Mouse (Mus musculus): Measurements from ENCODE around the gene Cadm2. TPM values are rescaled to one million over a fixed set of nuclear protein-coding genes. Genes with fewer than 3 reads are reported as not detected.
A peak's percentile ranks its signal among the peaks of the same experiment; 100 is the strongest.

Cadm2 gene
- 0.12 and 0.13 TPM in 2 replicates for polyA plus RNA-seq (2015; fragmentation: Nextera tagmentation; extraction: Ambion mirVana)

DNA sequence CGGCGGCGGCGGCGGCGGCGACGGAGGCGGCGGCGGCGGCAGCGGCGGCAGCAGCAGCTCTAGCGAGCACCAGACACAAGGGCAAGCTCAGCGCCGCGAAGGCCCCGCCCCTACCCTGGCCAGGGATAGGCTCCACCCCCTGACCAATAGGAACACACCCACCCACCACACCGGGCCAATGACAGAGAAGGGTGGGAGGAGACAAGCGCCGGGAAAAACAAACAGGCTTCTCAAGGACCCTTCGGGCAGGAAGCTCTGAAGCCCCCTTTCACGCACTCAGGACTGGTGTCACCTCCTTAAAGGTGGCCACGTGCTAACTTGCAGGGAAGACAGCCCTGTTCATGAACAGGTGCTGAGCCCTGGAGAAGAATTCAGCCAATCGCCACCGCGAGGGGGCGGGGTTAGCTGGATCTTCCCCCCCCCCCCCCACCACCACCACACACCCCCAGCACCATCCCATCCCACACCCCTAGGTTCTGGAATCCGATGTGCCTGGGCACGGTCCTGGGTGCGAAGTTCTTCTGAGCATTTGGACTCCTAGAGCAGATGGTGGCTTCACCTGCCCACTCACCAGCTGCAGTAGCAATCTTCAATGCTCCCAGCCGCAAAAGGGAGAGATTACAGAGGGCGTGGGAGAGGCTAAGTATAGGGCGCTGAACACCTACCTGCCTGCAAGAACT lies at the start of gene Cadm2:
Cadm2 (minus strand) TSS at position 83 of the 680 bp plus-strand sequence.
- Histone ChIP-seq H3K4me1 (replicated peaks; ENCODE audit: control insufficient read depth, insufficient read depth, low read length) (no peaks in the 10 kb centered on the region), H3K9me3 (ENCODE audit: control insufficient read depth) (no peaks in the 10 kb centered on the region), H3K4me3 (ENCODE audit: low read depth, low read length) (peak within 1 kb of the TSS; percentile 57), H3K4me2 (replicated peaks; ENCODE audit: low read depth) (peak within 1 kb of the TSS; percentile 99), H3K27ac (ENCODE audit: low read depth, low read length) (no peak within 1 kb of the TSS), H3K9ac (ENCODE audit: low read depth, low read length) (peak within 1 kb of the TSS; percentile 17; the same call in 1 of the 2 replicates), H3K36me3 (ENCODE audit: control insufficient read depth, insufficient read depth) (no peaks in the 10 kb centered on the region), H3K27me3 (replicated peaks; ENCODE audit: control insufficient read depth, insufficient read depth, low read length) (peaks cover 22% of the 10 kb centered on the region)
- ATAC-seq = peak; percentile 100
- TF ChIP-seq CTCF (IDR thresholded peaks at IDR 0.05; ENCODE audit: low read depth) = no peak
- WGBS = under 1% methylated on average over 33 of the region's 35 CpGs

DNA sequence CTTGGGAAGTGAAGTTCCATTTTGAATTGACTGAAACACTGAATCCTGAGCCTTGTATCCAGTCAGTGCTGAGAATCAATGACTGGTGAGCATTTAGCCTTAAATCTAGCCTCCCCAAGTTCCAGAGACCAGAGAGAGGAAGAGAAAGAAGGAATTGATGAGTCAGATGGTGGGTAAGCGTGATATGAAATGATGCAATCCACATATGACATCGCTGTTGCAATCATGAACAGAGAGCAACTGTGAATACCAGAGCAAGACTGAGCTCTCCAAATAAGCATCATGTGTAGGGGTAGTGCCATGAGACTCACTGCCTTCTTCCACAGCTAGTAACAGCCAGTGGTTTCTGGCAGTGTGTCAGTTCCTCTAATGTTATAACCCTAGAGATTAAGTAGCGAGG lies 26.2 kb upstream of the Cadm2 start:
- 87% methylated on average over 3 of the region's 3 CpGs for WGBS
- Histone ChIP-seq H3K4me2 (replicated peaks; ENCODE audit: low read depth) (no peak overlapping the region), H3K9ac (ENCODE audit: low read depth, low read length) (no peak overlapping the region), H3K27me3 (replicated peaks; ENCODE audit: control insufficient read depth, insufficient read depth, low read length) (no peaks in the 10 kb centered on the region), H3K4me1 (replicated peaks; ENCODE audit: control insufficient read depth, insufficient read depth, low read length) (no peaks in the 10 kb centered on the region), H3K4me3 (ENCODE audit: low read depth, low read length) (no peak overlapping the region), H3K36me3 (ENCODE audit: control insufficient read depth, insufficient read depth) (no peaks in the 10 kb centered on the region), H3K9me3 (ENCODE audit: control insufficient read depth) (no peaks in the 10 kb centered on the region), H3K27ac (ENCODE audit: low read depth, low read length) (no peak overlapping the region)
- TF ChIP-seq CTCF (IDR thresholded peaks at IDR 0.05; ENCODE audit: low read depth) = no peak
- no peak for ATAC-seq

- ATAC-seq = no peak
- H3K27ac ChIP-seq (ENCODE audit: low read depth, low read length) = no peak overlapping the region
- H3K4me2 ChIP-seq (replicated peaks; ENCODE audit: low read depth) = no peak overlapping the region
- TF ChIP-seq CTCF (IDR thresholded peaks at IDR 0.05; ENCODE audit: low read depth) = no peak
- no peak overlapping the region for H3K4me3 ChIP-seq (ENCODE audit: low read depth, low read length)
- no peaks in the 10 kb centered on the region for H3K27me3 ChIP-seq (replicated peaks; ENCODE audit: control insufficient read depth, insufficient read depth, low read length)
- H3K9me3 ChIP-seq (ENCODE audit: control insufficient read depth) = no peaks in the 10 kb centered on the region
- WGBS = 84% methylated on average over 4 of the region's 4 CpGs
- H3K4me1 ChIP-seq (replicated peaks; ENCODE audit: control insufficient read depth, insufficient read depth, low read length) = no peaks in the 10 kb centered on the region
- H3K36me3 ChIP-seq (ENCODE audit: control insufficient read depth, insufficient read depth) = no peaks in the 10 kb centered on the region
- H3K9ac ChIP-seq (ENCODE audit: low read depth, low read length) = no peak overlapping the region
Measured at GRCm38 (mm10) chr16:67643651-67644050, 22.9 kb upstream of the Cadm2 start.

DNA sequence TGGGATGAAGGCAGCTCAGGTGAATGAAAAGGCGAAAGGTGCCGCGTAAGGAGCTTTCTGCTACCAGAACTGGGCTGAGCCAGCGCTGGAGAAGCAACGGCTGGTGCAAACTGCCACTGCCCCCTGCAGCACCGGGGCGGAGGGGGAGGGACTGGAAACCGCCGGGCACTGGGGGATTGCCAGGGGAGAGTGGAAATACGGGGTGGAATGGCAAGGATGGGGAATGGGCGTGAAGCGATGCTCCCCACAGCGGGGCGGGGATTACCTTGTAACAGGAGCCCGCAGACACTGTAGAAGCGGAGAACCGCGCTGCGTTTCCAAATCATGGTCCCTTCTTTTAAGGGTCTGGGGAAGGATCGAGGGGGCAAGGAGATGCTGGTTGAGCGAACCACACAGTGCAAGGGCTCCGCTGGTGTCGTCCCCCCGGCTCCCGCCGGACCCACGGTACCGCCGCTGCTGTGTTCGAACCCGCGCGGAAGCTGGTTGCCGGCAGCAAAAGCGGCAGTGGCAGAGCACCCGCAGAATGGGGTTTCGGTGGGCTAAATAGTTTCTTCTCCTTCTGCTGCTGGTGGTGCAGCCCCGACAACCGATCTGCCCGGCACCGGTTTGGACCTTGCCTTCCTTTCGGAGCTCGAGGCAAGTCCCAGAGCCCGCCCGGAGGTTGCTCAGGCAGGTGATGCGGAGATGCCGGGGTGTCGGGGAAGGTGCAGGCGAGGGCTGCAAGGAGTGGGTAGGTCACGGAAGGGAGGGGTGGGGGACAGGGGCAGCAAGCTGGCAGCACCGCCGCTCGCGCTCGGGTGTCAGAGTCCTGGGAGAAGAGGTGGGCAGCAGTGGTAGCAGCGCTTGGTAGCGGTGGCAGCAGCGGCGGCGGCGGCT lies 564 bp downstream of the Cadm2 start:
- Histone ChIP-seq H3K27me3 (replicated peaks; ENCODE audit: control insufficient read depth, insufficient read depth, low read length) (peaks cover 22% of the 10 kb centered on the region), H3K4me1 (replicated peaks; ENCODE audit: control insufficient read depth, insufficient read depth, low read length) (no peaks in the 10 kb centered on the region), H3K27ac (ENCODE audit: low read depth, low read length) (no peak overlapping the region), H3K9ac (ENCODE audit: low read depth, low read length) (peak overlapping the region; percentile 17; the same call in 1 of the 2 replicates), H3K4me3 (ENCODE audit: low read depth, low read length) (peak overlapping the region; percentile 57), H3K4me2 (replicated peaks; ENCODE audit: low read depth) (peak overlapping the region; percentile 99), H3K9me3 (ENCODE audit: control insufficient read depth) (no peaks in the 10 kb centered on the region), H3K36me3 (ENCODE audit: control insufficient read depth, insufficient read depth) (no peaks in the 10 kb centered on the region)
- ATAC-seq = peak; percentile 48
- TF ChIP-seq CTCF (IDR thresholded peaks at IDR 0.05; ENCODE audit: low read depth) = peak; percentile 32; the same call in 1 of the 2 replicates
- under 1% methylated on average over 58 of the region's 61 CpGs for WGBS

DNA sequence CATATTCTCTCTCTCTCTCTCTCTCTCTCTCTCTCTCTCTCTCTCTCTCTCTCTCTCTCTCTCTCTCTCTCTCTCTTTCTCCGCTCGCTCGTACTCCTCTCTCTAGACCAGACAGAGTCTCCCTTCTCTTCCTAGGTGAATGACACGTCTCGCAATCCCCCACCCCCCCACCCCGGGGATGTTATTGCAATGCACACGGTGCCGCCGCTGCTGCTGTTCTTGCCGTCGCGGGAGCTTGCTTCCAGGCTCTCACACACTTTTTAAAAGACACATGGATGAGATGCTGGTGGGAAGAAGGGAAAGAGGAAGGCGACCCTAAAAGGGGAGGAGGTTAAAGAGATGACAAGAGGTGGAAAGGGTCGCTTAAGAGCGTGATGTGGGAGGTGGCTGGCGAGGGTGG lies 1.3 kb downstream of the Cadm2 start:
- H3K4me3 ChIP-seq (ENCODE audit: low read depth, low read length) = peak overlapping the region; percentile 57
- no peaks in the 10 kb centered on the region for H3K36me3 ChIP-seq (ENCODE audit: control insufficient read depth, insufficient read depth)

DNA sequence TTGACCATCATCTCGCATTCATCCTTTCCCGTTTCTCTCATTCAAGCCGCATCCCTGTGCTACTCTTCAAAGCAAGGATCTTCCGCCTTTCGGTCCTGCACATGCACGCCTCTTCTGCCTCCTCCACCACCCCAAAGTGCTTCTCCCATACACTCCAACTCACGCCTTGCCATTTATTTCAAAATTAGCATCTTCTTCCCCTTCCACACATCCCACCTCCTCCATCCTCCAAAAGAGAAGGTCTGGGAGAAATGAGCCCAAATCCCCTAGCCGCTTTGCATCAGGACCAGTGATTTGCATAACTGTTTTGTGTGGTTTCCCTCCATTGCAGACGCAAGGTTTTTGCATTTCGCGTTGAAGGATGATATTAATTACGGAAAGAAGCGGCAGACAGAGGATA lies 1.9 kb downstream of the Cadm2 start:
- no peak for TF ChIP-seq CTCF (IDR thresholded peaks at IDR 0.05; ENCODE audit: low read depth)
- ATAC-seq = no peak
- Histone ChIP-seq H3K27me3 (replicated peaks; ENCODE audit: control insufficient read depth, insufficient read depth, low read length) (peaks cover 22% of the 10 kb centered on the region), H3K4me2 (replicated peaks; ENCODE audit: low read depth) (no peak overlapping the region), H3K9ac (ENCODE audit: low read depth, low read length) (no peak overlapping the region), H3K9me3 (ENCODE audit: control insufficient read depth) (no peaks in the 10 kb centered on the region), H3K4me3 (ENCODE audit: low read depth, low read length) (no peak overlapping the region), H3K27ac (ENCODE audit: low read depth, low read length) (no peak overlapping the region), H3K36me3 (ENCODE audit: control insufficient read depth, insufficient read depth) (no peaks in the 10 kb centered on the region), H3K4me1 (replicated peaks; ENCODE audit: control insufficient read depth, insufficient read depth, low read length) (no peaks in the 10 kb centered on the region)
- 24% methylated on average over 13 of the region's 13 CpGs for WGBS

More for the DNA sequence above, 1.3 kb downstream of the Cadm2 start:
- no peak overlapping the region for H3K9ac ChIP-seq (ENCODE audit: low read depth, low read length)
- peak overlapping the region; percentile 99 for H3K4me2 ChIP-seq (replicated peaks; ENCODE audit: low read depth)
- H3K9me3 ChIP-seq (ENCODE audit: control insufficient read depth) = no peaks in the 10 kb centered on the region
- ATAC-seq = no peak
- no peak overlapping the region for H3K27ac ChIP-seq (ENCODE audit: low read depth, low read length)
- TF ChIP-seq CTCF (IDR thresholded peaks at IDR 0.05; ENCODE audit: low read depth) = no peak
- H3K27me3 ChIP-seq (replicated peaks; ENCODE audit: control insufficient read depth, insufficient read depth, low read length) = peaks cover 22% of the 10 kb centered on the region
- WGBS = under 1% methylated on average over 16 of the region's 16 CpGs
- H3K4me1 ChIP-seq (replicated peaks; ENCODE audit: control insufficient read depth, insufficient read depth, low read length) = no peaks in the 10 kb centered on the region

Measured in intestine, postnatal 0 days (tissue).